Mouse (Mus musculus) thymus, adult 2 months (tissue): ENCODE measurements at regions not wholly inside any gene's neighbourhood (a gene's known extent, or its start where the extent isn't known, plus 50 kb on each side); places are given as distances from the start of the nearest gene placed in this dataset.

Source experiments
- CTCF ChIP-seq: fragments of 200-500 bp; IDR thresholded peaks from 2 replicates; pipeline ENCODE4 v1.5.1; 2012; ENCODE audit warnings: mild to moderate bottlenecking, control low read depth, low read length, moderate library complexity, borderline replicate concordance; ENCODE audit not compliant: control insufficient read depth, poor library complexity, insufficient read depth; ENCODE audit errors: extremely low read depth
- POLR2A ChIP-seq: fragments of 200-500 bp; IDR thresholded peaks from 2 replicates; pipeline ENCODE4 v1.6.1; 2012; ENCODE audit warnings: mild to moderate bottlenecking, low read length, control low read depth, moderate library complexity; ENCODE audit not compliant: control insufficient read depth, poor library complexity, insufficient read depth; ENCODE audit errors: extremely low read depth

DNA sequence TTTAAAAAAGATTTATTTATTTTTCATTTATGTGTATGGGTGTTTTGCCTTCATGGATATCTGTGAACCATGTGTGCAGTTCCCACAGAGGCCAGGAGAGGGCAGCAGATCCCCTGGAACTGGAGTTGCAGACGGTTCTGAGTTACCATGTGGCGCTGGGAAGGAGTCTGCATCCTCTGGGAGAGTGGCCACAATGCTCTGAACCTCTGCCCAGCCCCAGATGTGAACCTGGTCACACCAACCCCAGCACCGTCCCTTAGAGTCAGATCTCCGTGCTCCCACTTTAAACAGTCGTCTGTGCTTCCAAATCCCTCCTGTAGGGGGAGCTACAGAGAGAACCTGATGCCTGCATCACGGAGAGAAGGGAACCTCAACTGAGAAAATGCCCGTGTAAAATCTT is 222.5 kb upstream of the Kcnab2 start:
- TF ChIP-seq CTCF (peak; percentile 20; the same call in 1 of the 2 replicates), POLR2A (no peak)
